Mouse (Mus musculus) kidney, postnatal 0 days (tissue): Measurements from ENCODE around the gene Poc1a. TPM values are rescaled to one million over a fixed set of nuclear protein-coding genes. Genes with fewer than 3 reads are reported as not detected.
A peak's percentile ranks its signal among the peaks of the same experiment; 100 is the strongest.

Experiments
- ATAC-seq: fragments of 200-750 bp; cut with Nextera tagmentation; replicated peaks from 2 replicates; pipeline ENCODE4 v1.8.0; 2017; ENCODE audit warnings: low read depth, moderate number of reproducible peaks, moderate TSS enrichment, moderate library complexity; ENCODE audit not compliant: low FRiP score
- DNase-seq: peaks from one replicate; pipeline ENCODE4 v3.0.0-alpha.2; 2016; ENCODE audit warnings: low spot score
- H3K27ac ChIP-seq: fragments of 300-500 bp; sonication (generic); 2 replicates; pipeline ENCODE4 v1.5.1; 2014; ENCODE audit warnings: mild to moderate bottlenecking
- H3K27me3 ChIP-seq: fragments of 300-500 bp; sonication (generic); 2 replicates; pipeline ENCODE4 v1.6.1; 2014; ENCODE audit warnings: low read length, mixed read lengths; ENCODE audit not compliant: insufficient read depth
- H3K36me3 ChIP-seq: fragments of 300-500 bp; sonication (generic); 2 replicates; pipeline ENCODE4 v1.6.1; 2014; ENCODE audit warnings: low read length, mixed read lengths; ENCODE audit not compliant: insufficient read depth
- H3K4me1 ChIP-seq: fragments of 300-500 bp; sonication (generic); replicated peaks from 2 replicates; pipeline ENCODE4 v1.6.1; 2014; ENCODE audit warnings: antibody characterized with exemption, low read length, mixed read lengths; ENCODE audit not compliant: insufficient read depth
- H3K4me2 ChIP-seq: fragments of 300-500 bp; sonication (generic); 2 replicates; pipeline ENCODE4 v1.6.1; 2014; ENCODE audit warnings: mild to moderate bottlenecking, low read length, moderate library complexity, mixed read lengths
- H3K4me3 ChIP-seq: fragments of 300-500 bp; sonication (generic); replicated peaks from 2 replicates; pipeline ENCODE4 v1.5.1; 2014; ENCODE audit warnings: low read depth, low read length
- H3K9ac ChIP-seq: fragments of 300-500 bp; sonication (generic); 2 replicates; pipeline ENCODE4 v1.6.1; 2014; ENCODE audit warnings: low read depth, low read length
- H3K9me3 ChIP-seq: fragments of 300-500 bp; sonication (generic); replicated peaks from 2 replicates; pipeline ENCODE4 v1.6.1; 2016; ENCODE audit warnings: low read length, inconsistent platforms, mixed read lengths
- CTCF ChIP-seq: IDR thresholded peaks from 2 replicates; pipeline ENCODE4 v1.5.1; 2016; ENCODE audit warnings: antibody characterized with exemption, low read depth, mild to moderate bottlenecking, moderate library complexity
- WGBS: fragments of 180-500 bp; shearing (Covaris S2); extraction: QIAGEN DNeasy Blood & Tissue Kit; methylation state at CpG from one replicate; pipeline ENCODE4 v1.1.7; 2014; 5-methylcytosine and 5-hydroxymethylcytosine counted together
- polyA plus RNA-seq: library from polyadenylated mRNA; unstranded; fragments of >200 nt; fragmentation: Nextera tagmentation; extraction: Ambion mirVana; gene quantifications from 2 replicates; pipeline ENCODE4 v1.2.1, GENCODE M21; 2015

The Poc1a gene
- polyA plus RNA-seq, 1 experiment from 2014 or later: 13.1 TPM

DNA sequence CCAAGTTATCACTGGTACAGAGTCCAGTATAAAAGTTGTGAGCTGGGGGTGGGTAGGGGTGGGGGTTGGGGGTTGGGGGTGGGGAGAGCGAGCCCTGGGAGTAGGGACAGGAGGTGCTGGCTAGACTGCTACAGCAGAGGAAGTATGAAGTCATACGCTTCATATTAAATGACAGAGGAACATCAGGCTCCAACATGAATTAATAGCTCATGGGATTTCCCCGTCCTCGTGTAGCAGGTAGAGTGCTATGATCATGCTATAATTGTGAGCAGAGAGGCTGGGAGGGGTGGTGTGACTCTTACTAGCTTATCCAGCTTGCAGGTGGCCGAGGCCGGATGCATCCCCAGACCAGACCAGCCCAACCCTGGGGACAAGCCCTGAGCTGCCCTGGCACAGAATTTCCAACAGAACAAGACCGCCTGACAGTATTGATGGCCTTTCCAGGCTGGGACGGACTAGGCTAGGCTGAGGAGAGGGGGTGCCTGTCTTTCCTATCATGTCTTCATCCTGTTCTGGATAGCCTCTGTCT, 6.1 kb upstream of the Poc1a start:
- no peak overlapping the region for H3K9ac ChIP-seq
- no peak overlapping the region for H3K27ac ChIP-seq
- DNase-seq (no peak), ATAC-seq (no peak)
- no peaks in the 10 kb centered on the region for H3K27me3 ChIP-seq
- TF ChIP-seq CTCF: no peak
- H3K36me3 ChIP-seq: no peaks in the 10 kb centered on the region
- WGBS: 79% methylated on average over 8 of the region's 8 CpGs
- H3K4me2 ChIP-seq: no peak overlapping the region
- no peak overlapping the region for H3K4me3 ChIP-seq
- no peaks in the 10 kb centered on the region for H3K9me3 ChIP-seq
- H3K4me1 ChIP-seq: no peaks in the 10 kb centered on the region

DNA sequence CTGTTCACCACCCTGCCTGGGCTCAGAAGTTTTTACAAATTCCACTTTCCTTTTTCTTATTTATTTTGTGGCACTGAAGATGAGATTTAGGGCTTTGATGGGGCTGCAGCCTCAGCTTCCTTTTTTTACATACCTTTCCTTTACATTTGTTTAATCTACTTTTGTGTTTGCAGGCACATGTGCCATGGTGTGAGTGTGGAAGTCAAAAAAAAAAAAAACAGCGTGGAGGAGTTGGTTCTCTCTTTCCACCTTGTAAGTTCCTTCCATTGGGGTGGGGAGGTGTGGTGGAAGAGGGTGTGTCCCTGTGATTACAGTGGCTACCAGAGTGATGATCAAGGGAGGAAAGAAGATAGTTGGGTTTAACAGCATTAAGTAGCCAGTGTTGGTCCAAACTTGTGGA, 5.1 kb upstream of the Poc1a start:
- ATAC-seq: no peak
- H3K27me3 ChIP-seq: no peaks in the 10 kb centered on the region
- H3K36me3 ChIP-seq: no peaks in the 10 kb centered on the region
- no peak overlapping the region for H3K27ac ChIP-seq
- no peaks in the 10 kb centered on the region for H3K4me1 ChIP-seq
- no peak for DNase-seq
- H3K4me3 ChIP-seq: no peak overlapping the region
- no peak overlapping the region for H3K9ac ChIP-seq
- H3K9me3 ChIP-seq: no peaks in the 10 kb centered on the region
- no peak for TF ChIP-seq CTCF
- 60% methylated on average over 1 of the region's 1 CpGs for WGBS
- H3K4me2 ChIP-seq: no peak overlapping the region

DNA sequence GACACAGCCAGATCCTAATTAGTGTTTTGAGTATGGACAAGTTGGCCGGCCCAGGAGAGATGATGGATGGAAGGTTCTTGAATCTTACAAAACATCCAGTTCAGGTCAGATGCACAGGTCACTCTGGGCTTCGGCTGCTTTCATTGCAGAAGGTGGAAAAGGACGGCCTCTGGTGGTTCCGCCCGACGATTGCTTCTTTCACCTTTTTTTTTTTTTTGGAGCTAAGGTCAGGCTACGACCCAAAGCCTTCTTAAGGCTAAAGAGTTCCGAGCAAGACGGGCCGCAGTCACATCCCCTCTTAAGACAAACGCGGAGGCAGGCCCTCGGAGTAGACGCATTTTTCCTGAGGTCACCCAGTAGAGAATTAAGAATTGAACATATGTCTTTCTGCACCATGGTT, 475 bp upstream of the Poc1a start:
- Histone ChIP-seq H3K27ac (peak overlapping the region; percentile 85), H3K9me3 (no peaks in the 10 kb centered on the region), H3K4me3 (peak overlapping the region; percentile 53), H3K4me2 (peak overlapping the region; percentile 88), H3K36me3 (0 out of 2 replicates have a peak, but pooled peaks cover 4% of the 10 kb centered on the region), H3K9ac (peak overlapping the region; percentile 56), H3K4me1 (peaks cover 4% of the 10 kb centered on the region; the same call in 1 of the 2 replicates), H3K27me3 (no peaks in the 10 kb centered on the region)
- peak; percentile 78 for TF ChIP-seq CTCF
- ATAC-seq (peak; percentile 52), DNase-seq (peak; percentile 89)
- WGBS: under 1% methylated on average over 14 of the region's 14 CpGs

DNA sequence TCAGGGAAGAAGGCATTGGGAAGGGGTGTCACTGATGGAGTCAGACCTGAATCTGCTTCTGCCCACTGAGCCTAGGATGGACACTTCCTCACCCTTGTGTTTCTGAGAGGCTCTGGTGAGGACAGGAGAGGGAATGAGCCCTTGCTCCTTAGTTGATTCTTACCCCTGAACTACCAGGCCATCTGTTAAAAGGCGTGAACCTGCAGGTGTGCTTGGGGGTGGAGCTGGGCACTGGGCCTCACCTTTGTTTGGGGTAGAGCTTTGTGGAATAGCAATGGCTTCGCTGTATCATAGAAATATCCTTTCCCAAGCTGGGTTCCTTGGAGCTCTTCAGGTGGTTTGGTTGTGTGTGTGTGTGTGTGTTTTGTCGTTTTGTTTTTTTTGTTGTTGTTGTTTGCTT, 1.2 kb downstream of the Poc1a start:
- peak overlapping the region; percentile 88; the same call in 1 of the 2 replicates for H3K4me2 ChIP-seq
- no peak for TF ChIP-seq CTCF

DNA sequence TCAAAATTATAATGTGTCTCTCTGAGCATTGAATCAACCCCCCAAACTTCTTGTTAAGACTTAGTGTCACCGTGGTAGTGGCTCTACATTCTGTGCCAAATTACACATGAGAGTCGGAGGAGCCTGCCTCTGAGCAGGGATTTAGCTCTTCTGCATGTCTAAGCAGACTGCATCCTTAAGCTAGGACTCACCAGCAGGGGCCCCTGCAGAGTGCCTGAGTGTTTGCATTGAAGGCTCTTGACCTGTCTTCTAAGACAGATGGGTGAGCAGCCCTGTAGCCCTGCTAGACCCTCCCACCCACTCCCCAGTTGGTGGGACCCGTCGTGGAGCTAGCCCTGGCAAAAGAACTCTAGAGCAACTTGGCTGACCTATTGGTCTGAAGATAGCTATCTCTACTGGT, 6.3 kb downstream of the Poc1a start:
- H3K4me1 ChIP-seq: no peaks in the 10 kb centered on the region
- H3K27ac ChIP-seq: no peak overlapping the region
- peaks cover 7% of the 10 kb centered on the region; the same call in 1 of the 2 replicates for H3K36me3 ChIP-seq
- no peak for ATAC-seq
- no peak overlapping the region for H3K9ac ChIP-seq
- H3K27me3 ChIP-seq: no peaks in the 10 kb centered on the region
- no peak overlapping the region for H3K4me2 ChIP-seq
- WGBS: 56% methylated on average over 4 of the region's 4 CpGs
- no peak for DNase-seq
- no peaks in the 10 kb centered on the region for H3K9me3 ChIP-seq
- TF ChIP-seq CTCF: peak; percentile 16; the same call in 1 of the 2 replicates
- H3K4me3 ChIP-seq: no peak overlapping the region

More for the DNA sequence above, 1.2 kb downstream of the Poc1a start:
- H3K4me1 ChIP-seq: peaks cover 4% of the 10 kb centered on the region; the same call in 1 of the 2 replicates
- no peak overlapping the region for H3K4me3 ChIP-seq
- 0 out of 2 replicates have a peak, but pooled peaks cover 4% of the 10 kb centered on the region for H3K36me3 ChIP-seq
- no peaks in the 10 kb centered on the region for H3K9me3 ChIP-seq
- H3K27ac ChIP-seq: no peak overlapping the region
- no peaks in the 10 kb centered on the region for H3K27me3 ChIP-seq
- ATAC-seq: no peak
- no peak for DNase-seq
- H3K9ac ChIP-seq: 0 out of 2 replicates have a peak overlapping the region, but pooled peaks have one; percentile 65
- WGBS: 85% methylated on average over 3 of the region's 3 CpGs

DNA sequence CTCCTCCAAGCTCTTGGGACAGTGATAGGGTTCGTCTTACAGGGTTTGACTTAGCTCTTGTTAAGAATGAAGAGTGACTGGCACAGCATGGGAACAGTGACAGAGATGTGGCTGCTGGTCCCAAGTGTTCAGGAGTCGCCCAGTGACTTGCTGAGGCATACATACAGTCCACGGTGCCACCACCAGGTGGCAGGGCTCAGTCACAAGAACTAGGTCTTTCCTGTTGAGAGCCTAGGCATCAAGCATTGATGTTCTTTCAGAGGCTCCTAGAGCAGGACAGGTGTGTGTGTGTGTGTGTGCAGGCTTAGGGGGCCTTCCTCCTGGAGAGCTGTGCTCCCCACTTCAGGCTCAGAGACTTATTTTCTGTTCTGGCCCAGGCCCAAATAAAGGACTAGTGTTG, 8.0 kb downstream of the Poc1a start:
- Histone ChIP-seq H3K9me3 (no peaks in the 10 kb centered on the region), H3K27me3 (no peaks in the 10 kb centered on the region), H3K4me2 (no peak overlapping the region), H3K9ac (no peak overlapping the region), H3K4me3 (no peak overlapping the region), H3K36me3 (peaks cover 7% of the 10 kb centered on the region; the same call in 1 of the 2 replicates), H3K27ac (no peak overlapping the region), H3K4me1 (no peaks in the 10 kb centered on the region)
- WGBS: 17% methylated on average over 3 of the region's 3 CpGs
- peak; percentile 92 for TF ChIP-seq CTCF
- ATAC-seq: peak; percentile 76
- DNase-seq: peak; percentile 83
